ENCODE assay signal across 11 mouse cellular contexts in genomic region chr1:40229033-40229432, GRCm38 (mm10).
"Had no signal": no experiment of that assay in that cellular context is flagged by ENCODE, and none has a peak within 500 bp of the region (broad histone marks: within the 10 kb centered on the region; RNA-seq: fewer than 3 reads in every experiment).

No protein-coding gene starts in this region.

- H3K4me3 ChIP-seq: intestine, embryonic 15.5 days; kidney, embryonic 15.5 days; limb, embryonic 10.5 days; midbrain, embryonic 13.5 days had no signal

- H3K9ac ChIP-seq: intestine, embryonic 15.5 days; kidney, embryonic 15.5 days; midbrain, embryonic 13.5 days had no signal

- H3K36me3 ChIP-seq: intestine, embryonic 15.5 days; kidney, embryonic 15.5 days; limb, embryonic 10.5 days; midbrain, embryonic 13.5 days had no signal

- ATAC-seq: intestine, embryonic 15.5 days; midbrain, embryonic 13.5 days had no signal

- H3K4me2 ChIP-seq: intestine, embryonic 15.5 days; kidney, embryonic 15.5 days; midbrain, embryonic 13.5 days had no signal

- DNase-seq: kidney, adult 18-20 months; kidney, postnatal 14 days; lung, adult 2 months; lung, postnatal 10 days; right cerebral cortex, postnatal 25 days had no signal

- H3K27me3 ChIP-seq: intestine, embryonic 15.5 days; kidney, embryonic 15.5 days; midbrain, embryonic 13.5 days had no signal

- H3K4me1 ChIP-seq: midbrain, embryonic 13.5 days had no signal

- H3K9me3 ChIP-seq: intestine, embryonic 15.5 days; kidney, embryonic 15.5 days; limb, embryonic 10.5 days; midbrain, embryonic 13.5 days had no signal

- H3K27ac ChIP-seq: intestine, embryonic 15.5 days; kidney, embryonic 15.5 days; limb, embryonic 10.5 days; macrophage; midbrain, embryonic 13.5 days; stomach, postnatal 0 days had no signal
